Mouse (Mus musculus): ENCODE data around the gene Col28a1.

GRCm38 (mm10) chr6:8028711-8029110 lies 163.7 kb downstream of the Col28a1 start:
- no peak for TF ChIP-seq CTCF (IDR thresholded peaks at IDR 0.05; ENCODE audit: low read depth, low read length)
- no peak for TF ChIP-seq POLR2A (IDR thresholded peaks at IDR 0.05; ENCODE audit: borderline replicate concordance, low read depth, low read length)

Measured in bone marrow macrophage, adult 2 months (primary cell).